Mouse (Mus musculus): Measurements from ENCODE around the gene Cdh22.
A peak's percentile ranks its signal among the peaks of the same experiment; 100 is the strongest.

Gene Cdh22

GRCm38 (mm10) chr2:165157900-165158299 lies 76.8 kb downstream of the Cdh22 start:
- no peak for DNase-seq (ENCODE audit: low spot score)

- no peak for DNase-seq (ENCODE audit: low spot score)
Measured at GRCm38 (mm10) chr2:165153006-165153405, 81.6 kb downstream of the Cdh22 start.

- DNase-seq (ENCODE audit: low spot score) = no peak
Measured at GRCm38 (mm10) chr2:165149741-165150140, 84.9 kb downstream of the Cdh22 start.

- DNase-seq (ENCODE audit: low spot score) = no peak
Measured at GRCm38 (mm10) chr2:165145821-165146220, 88.8 kb downstream of the Cdh22 start.

GRCm38 (mm10) chr2:165143487-165143886 lies 91.2 kb downstream of the Cdh22 start:
- DNase-seq (ENCODE audit: low spot score) = no peak

GRCm38 (mm10) chr2:165136049-165136448 lies 98.6 kb downstream of the Cdh22 start:
- no peak for DNase-seq (ENCODE audit: low spot score)

GRCm38 (mm10) chr2:165133566-165133965 lies 101.1 kb downstream of the Cdh22 start:
- no peak for DNase-seq (ENCODE audit: low spot score)

GRCm38 (mm10) chr2:165131428-165131827 lies 103.2 kb downstream of the Cdh22 start:
- DNase-seq (ENCODE audit: low spot score) = no peak

- DNase-seq (ENCODE audit: low spot score) = no peak
Measured at GRCm38 (mm10) chr2:165129189-165129588, 105.5 kb downstream of the Cdh22 start.

- no peak for DNase-seq (ENCODE audit: low spot score)
Measured at GRCm38 (mm10) chr2:165126896-165127562, 107.6 kb downstream of the Cdh22 start.

GRCm38 (mm10) chr2:165121206-165121840 lies 113.3 kb downstream of the Cdh22 start:
- peak; percentile 10 for DNase-seq (ENCODE audit: low spot score)

- no peak for DNase-seq (ENCODE audit: low spot score)
Measured at GRCm38 (mm10) chr2:165120765-165121164, 113.9 kb downstream of the Cdh22 start.

- no peak for DNase-seq (ENCODE audit: low spot score)
Measured at GRCm38 (mm10) chr2:165113733-165114132, 120.9 kb downstream of the Cdh22 start.

- no peak for DNase-seq (ENCODE audit: low spot score)
Measured at GRCm38 (mm10) chr2:165112149-165112548, 122.5 kb downstream of the Cdh22 start.

- no peak for DNase-seq (ENCODE audit: low spot score)
Measured at GRCm38 (mm10) chr2:165106585-165106984, 128.1 kb downstream of the Cdh22 start.

GRCm38 (mm10) chr2:165105513-165106079 lies 129.1 kb downstream of the Cdh22 start:
- no peak for DNase-seq (ENCODE audit: low spot score)

- DNase-seq (ENCODE audit: low spot score) = no peak
Measured at GRCm38 (mm10) chr2:165102920-165103319, 131.7 kb downstream of the Cdh22 start.

- DNase-seq (ENCODE audit: low spot score) = no peak
Measured at GRCm38 (mm10) chr2:165100749-165101148, 133.9 kb downstream of the Cdh22 start.

- no peak for DNase-seq (ENCODE audit: low spot score)
Measured at GRCm38 (mm10) chr2:165098861-165099260, 135.8 kb downstream of the Cdh22 start.

- DNase-seq (ENCODE audit: low spot score) = no peak
Measured at GRCm38 (mm10) chr2:165096367-165096766, 138.3 kb downstream of the Cdh22 start.

GRCm38 (mm10) chr2:165092393-165092792 lies 142.3 kb downstream of the Cdh22 start:
- no peak for DNase-seq (ENCODE audit: low spot score)

- no peak for DNase-seq (ENCODE audit: low spot score)
Measured at GRCm38 (mm10) chr2:165091433-165091965, 143.2 kb downstream of the Cdh22 start.

GRCm38 (mm10) chr2:165090650-165091049 lies 144.0 kb downstream of the Cdh22 start, which contains the start of gene 1700025C18Rik:
TSS of gene 1700025C18Rik (minus strand) at chr2:165090750.
- no peak for DNase-seq (ENCODE audit: low spot score)
